Mouse (Mus musculus): Measurements from ENCODE around the gene Brap.

DNA sequence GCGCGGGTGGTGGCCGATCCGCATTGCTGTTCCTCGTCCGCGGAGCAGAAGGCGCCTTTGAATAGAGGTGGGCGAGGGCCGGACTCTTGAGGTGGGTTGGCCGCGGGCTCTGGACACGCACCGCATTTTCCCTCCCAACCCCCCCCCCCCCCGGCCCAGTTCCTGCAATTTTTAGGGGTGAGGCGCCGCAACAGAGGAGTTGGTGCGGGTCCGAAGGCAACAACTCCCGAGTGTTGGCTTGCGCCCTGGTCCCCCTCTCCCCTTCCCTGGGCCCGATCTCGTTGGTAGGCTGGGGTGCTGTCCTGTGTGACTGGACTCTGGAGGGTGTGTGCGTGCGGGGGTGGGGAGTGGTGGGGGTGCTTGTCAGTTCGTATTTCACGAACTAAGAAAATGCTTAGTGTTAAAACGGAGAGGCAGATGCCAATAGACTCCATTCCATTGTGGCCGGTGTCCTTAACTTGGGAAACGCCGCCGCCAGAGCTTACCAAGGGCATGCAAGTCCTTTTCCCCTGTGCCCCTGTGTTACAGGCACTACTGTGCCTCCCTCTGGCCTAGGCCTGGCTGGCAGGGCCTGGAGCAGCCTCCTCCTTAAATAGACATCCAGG lies 52.7 kb downstream of the Brap start:
- TF ChIP-seq CTCF (IDR thresholded peaks at IDR 0.05; ENCODE audit: borderline replicate concordance, control insufficient read depth, extremely low read depth, insufficient read depth, low read length, poor library complexity): no peak
- no peak for TF ChIP-seq POLR2A (IDR thresholded peaks at IDR 0.05; ENCODE audit: control insufficient read depth, extremely low read depth, insufficient read depth, low read length, poor library complexity)
